Mouse (Mus musculus): Measurements from ENCODE around the gene Neurod2. TPM values are rescaled to one million over a fixed set of nuclear protein-coding genes. Genes with fewer than 3 reads are reported as not detected.

Neurod2 gene
- polyA plus RNA-seq, 1 experiment = not detected

DNA sequence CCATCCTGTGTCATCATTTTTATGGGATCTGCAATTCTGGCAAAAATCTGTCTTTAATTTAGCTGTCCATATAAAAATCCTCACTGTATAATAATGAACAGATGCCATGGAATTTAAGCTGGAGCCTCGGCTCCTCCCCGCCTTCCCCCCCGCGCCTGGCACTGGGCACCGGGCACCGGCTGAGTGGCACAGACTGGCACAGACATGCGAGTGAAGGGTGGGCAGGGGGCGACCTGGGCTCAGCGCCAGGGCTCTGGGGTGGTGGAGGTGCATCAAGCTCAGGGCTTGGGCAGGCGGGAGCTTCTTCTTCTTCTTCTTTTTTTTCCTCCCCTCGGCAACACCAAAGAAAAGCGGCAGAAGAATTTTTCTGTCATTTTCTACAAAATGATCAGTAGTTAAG, 9.1 kb downstream of the Neurod2 start:
- TF ChIP-seq CTCF (IDR thresholded peaks at IDR 0.05; ENCODE audit: borderline replicate concordance, insufficient read depth, low read length) = no peak
- TF ChIP-seq POLR2A (IDR thresholded peaks at IDR 0.05; ENCODE audit: low read depth, low read length) = no peak
- H3K4me3 ChIP-seq (ENCODE audit: insufficient read depth, low read length) = no peak overlapping the region
- H3K4me1 ChIP-seq (ENCODE audit: control insufficient read depth, insufficient read depth, low read length) = no peaks in the 10 kb centered on the region
- H3K27ac ChIP-seq (ENCODE audit: insufficient read depth, low read length) = no peak overlapping the region

DNA sequence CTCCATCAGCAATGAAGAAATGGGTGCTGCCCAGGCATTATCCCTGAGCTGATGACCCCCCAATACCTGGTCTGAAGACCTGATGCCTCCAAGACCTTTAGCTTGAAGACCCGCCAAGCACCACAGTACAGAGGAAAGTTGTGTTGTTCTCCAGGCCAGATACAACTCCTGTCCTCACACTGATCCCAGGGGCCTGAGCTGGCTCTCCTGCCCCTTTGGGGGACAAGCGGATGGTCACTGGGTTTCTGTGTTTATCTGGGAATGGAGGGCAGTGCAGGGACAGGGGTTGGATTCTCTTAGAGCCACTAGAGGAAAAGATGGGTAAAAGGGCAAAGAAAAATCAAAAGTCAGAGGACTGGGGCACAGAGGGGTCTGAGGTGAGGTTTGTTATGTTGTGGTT, 9.5 kb downstream of the Neurod2 start:
- Histone ChIP-seq H3K4me1 (ENCODE audit: control insufficient read depth, insufficient read depth, low read length) (no peaks in the 10 kb centered on the region), H3K27ac (ENCODE audit: insufficient read depth, low read length) (no peak overlapping the region), H3K4me3 (ENCODE audit: insufficient read depth, low read length) (no peak overlapping the region)
- TF ChIP-seq POLR2A (IDR thresholded peaks at IDR 0.05; ENCODE audit: low read depth, low read length) (no peak), CTCF (IDR thresholded peaks at IDR 0.05; ENCODE audit: borderline replicate concordance, insufficient read depth, low read length) (no peak)

DNA sequence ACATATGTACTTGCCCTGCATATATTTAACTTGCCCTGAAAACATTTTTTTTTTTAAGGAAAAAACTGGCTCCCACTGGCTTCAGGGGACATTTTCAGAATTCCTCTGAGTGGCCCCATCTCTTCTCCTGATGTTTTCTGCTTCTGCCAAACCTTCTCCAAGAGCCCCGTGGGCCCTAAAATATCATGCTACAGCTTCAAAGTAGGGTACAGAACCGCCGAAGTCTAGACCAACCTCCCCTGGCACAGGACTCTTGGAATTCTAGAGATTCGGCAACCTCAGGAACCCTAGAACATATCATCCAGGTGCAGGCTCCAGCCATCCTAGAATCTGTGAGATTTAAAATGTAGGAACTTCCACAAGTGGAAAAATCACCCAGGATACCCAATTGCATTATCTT, 9.9 kb downstream of the Neurod2 start:
- no peak overlapping the region for H3K27ac ChIP-seq (ENCODE audit: insufficient read depth, low read length)
- H3K4me1 ChIP-seq (ENCODE audit: control insufficient read depth, insufficient read depth, low read length) = no peaks in the 10 kb centered on the region
- H3K4me3 ChIP-seq (ENCODE audit: insufficient read depth, low read length) = no peak overlapping the region
- TF ChIP-seq CTCF (IDR thresholded peaks at IDR 0.05; ENCODE audit: borderline replicate concordance, insufficient read depth, low read length) (no peak), POLR2A (IDR thresholded peaks at IDR 0.05; ENCODE audit: low read depth, low read length) (no peak)

DNA sequence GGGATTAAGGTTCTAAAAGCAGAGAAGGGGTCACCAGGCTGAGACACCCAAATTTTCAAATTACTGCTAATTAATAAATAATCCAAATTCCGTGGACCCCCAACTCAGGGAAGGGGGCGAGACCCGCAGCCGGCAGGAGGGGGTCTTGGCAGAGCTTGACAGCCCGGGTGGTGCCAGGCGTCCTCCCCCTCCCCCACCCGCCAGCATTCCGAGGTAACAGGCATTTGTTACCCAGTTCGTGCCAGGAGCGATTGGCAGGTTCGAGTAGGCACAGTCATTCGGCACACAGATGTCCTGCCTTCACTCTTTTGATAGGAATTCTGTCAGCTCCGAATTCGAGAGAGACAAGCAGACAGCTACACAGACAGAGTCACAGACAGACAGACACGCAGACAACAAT, 10.3 kb downstream of the Neurod2 start:
- TF ChIP-seq POLR2A (IDR thresholded peaks at IDR 0.05; ENCODE audit: low read depth, low read length) = no peak
- TF ChIP-seq CTCF (IDR thresholded peaks at IDR 0.05; ENCODE audit: borderline replicate concordance, insufficient read depth, low read length) = no peak
- Histone ChIP-seq H3K4me3 (ENCODE audit: insufficient read depth, low read length) (no peak overlapping the region), H3K27ac (ENCODE audit: insufficient read depth, low read length) (no peak overlapping the region), H3K4me1 (ENCODE audit: control insufficient read depth, insufficient read depth, low read length) (no peaks in the 10 kb centered on the region)

DNA sequence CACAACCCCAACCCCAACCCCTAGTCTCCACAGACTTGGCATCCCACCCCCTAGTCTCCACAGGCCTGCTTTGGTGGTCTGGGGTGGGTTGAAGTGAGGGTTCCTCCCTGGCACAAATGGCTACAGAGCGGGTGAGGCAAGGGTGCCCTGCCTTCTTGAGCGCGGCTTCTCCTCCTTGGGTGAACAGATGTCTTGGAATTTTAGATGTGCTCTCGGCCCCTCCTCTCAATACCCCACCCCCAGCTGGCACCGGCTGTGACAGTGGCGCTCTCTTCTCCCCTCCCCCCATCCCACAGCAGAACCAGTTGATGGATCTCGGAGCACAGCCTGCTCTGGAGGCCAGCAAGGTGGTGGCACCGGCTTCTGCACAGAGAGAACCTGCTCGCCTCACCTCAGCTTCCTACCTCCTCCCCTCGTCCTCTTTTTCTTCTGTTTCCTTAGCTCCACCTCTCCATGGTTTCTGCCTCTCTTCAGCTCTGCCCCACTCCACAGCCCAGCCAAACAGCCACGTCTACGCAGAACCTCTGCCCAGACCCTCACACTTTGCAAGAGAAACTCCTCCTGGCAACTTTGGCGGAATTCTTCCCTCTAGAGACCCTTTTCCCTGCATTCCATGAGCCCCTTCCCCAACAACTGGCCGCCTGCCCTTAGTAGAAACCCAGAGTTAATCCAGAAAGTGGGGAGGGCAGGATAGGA, 10.9 kb downstream of the Neurod2 start:
- H3K27ac ChIP-seq (ENCODE audit: insufficient read depth, low read length) = no peak overlapping the region
- no peaks in the 10 kb centered on the region for H3K4me1 ChIP-seq (ENCODE audit: control insufficient read depth, insufficient read depth, low read length)
- TF ChIP-seq POLR2A (IDR thresholded peaks at IDR 0.05; ENCODE audit: low read depth, low read length) (no peak), CTCF (IDR thresholded peaks at IDR 0.05; ENCODE audit: borderline replicate concordance, insufficient read depth, low read length) (no peak)
- no peak overlapping the region for H3K4me3 ChIP-seq (ENCODE audit: insufficient read depth, low read length)

DNA sequence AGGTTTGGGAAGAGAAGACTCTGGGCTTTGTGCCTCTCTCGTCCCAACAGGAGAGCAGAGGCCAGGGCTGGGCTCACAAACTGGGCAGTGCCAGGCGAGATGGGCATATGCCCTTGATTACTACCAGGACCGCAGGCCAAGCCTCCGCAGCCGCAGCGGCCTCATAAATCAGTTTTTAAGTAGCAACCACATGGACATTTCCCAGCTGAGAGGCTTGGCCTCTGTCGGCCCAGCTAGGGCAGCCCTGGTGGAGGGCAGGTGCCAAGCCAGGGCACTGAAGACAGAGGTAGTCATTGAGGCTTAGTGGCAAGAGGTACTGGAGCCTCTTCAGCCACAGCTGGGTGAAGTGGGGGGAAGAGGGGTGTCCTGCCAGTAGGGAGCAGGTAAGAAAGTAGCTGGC, 12.0 kb downstream of the Neurod2 start:
- H3K27ac ChIP-seq (ENCODE audit: insufficient read depth, low read length) = no peak overlapping the region
- TF ChIP-seq POLR2A (IDR thresholded peaks at IDR 0.05; ENCODE audit: low read depth, low read length) = no peak
- no peak for TF ChIP-seq CTCF (IDR thresholded peaks at IDR 0.05; ENCODE audit: borderline replicate concordance, insufficient read depth, low read length)
- no peak overlapping the region for H3K4me3 ChIP-seq (ENCODE audit: insufficient read depth, low read length)
- no peaks in the 10 kb centered on the region for H3K4me1 ChIP-seq (ENCODE audit: control insufficient read depth, insufficient read depth, low read length)

DNA sequence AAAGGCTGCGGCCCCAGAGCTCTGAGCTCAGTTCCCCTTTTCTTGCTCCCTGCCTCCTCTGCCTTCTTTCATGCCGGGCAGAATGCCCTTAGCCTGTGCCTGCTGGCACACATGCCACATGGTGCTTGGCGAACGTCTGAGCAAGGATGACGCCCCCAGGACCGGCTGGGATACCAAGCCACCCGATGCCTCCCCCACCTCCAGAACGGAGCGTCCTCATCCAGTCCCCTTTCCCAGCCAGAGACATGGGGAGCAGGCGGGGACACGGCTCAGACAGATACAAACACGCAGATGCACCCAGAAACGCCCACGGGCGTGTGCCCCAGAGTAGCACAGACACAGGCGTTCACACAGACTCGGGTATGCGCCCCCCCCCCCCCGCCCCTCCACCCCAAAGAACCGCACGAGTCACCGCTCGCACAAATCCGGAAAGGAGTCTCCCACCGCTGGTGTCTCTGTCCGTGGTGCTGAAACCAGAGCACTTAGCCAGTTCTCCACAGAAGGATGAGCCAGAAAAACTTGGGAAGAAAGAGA, 15.6 kb downstream of the Neurod2 start:
- Histone ChIP-seq H3K4me3 (ENCODE audit: insufficient read depth, low read length) (no peak overlapping the region), H3K27ac (ENCODE audit: insufficient read depth, low read length) (no peak overlapping the region), H3K4me1 (ENCODE audit: control insufficient read depth, insufficient read depth, low read length) (no peaks in the 10 kb centered on the region)
- TF ChIP-seq CTCF (IDR thresholded peaks at IDR 0.05; ENCODE audit: borderline replicate concordance, insufficient read depth, low read length) = no peak
- no peak for TF ChIP-seq POLR2A (IDR thresholded peaks at IDR 0.05; ENCODE audit: low read depth, low read length)

DNA sequence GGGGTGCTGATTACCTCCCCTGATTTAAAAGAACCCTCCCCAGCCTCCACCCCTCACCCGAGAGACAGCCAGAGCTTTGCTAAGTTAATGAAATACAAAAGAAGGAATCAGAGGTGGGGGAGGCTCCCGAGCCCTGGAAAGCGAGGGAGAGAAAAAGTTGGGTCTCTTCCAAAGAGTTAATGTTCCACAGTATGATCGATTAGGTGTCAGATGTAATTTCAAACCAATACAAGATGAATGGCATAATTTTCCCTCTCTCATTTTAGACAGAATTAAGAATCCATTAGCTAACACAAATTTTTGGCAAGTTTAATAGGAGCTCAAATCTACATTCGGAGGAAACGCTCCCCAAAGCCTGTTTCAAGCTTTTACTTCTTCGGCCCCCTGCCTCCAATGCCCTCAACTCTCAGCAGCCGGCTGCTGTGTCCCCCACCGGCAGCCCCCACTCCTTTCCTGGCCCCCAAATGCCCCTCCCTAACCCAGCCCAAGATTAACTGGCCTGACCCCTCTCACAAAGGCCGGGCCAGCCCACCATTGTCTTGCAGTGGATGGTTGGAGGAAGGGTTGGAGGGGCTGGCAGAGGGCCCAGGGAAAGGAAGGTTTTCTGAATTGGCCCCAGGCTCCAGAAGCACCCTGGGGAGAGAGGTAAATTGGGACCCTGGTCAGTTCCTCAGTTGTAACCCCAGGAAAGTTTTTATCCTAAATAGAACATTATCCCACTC, 30.8 kb downstream of the Neurod2 start:
- Histone ChIP-seq H3K27ac (ENCODE audit: insufficient read depth, low read length) (no peak overlapping the region), H3K4me3 (ENCODE audit: insufficient read depth, low read length) (no peak overlapping the region), H3K4me1 (ENCODE audit: control insufficient read depth, insufficient read depth, low read length) (no peaks in the 10 kb centered on the region; the same call in 1 of the 2 replicates)
- TF ChIP-seq POLR2A (IDR thresholded peaks at IDR 0.05; ENCODE audit: low read depth, low read length) = no peak
- TF ChIP-seq CTCF (IDR thresholded peaks at IDR 0.05; ENCODE audit: borderline replicate concordance, insufficient read depth, low read length) = no peak

DNA sequence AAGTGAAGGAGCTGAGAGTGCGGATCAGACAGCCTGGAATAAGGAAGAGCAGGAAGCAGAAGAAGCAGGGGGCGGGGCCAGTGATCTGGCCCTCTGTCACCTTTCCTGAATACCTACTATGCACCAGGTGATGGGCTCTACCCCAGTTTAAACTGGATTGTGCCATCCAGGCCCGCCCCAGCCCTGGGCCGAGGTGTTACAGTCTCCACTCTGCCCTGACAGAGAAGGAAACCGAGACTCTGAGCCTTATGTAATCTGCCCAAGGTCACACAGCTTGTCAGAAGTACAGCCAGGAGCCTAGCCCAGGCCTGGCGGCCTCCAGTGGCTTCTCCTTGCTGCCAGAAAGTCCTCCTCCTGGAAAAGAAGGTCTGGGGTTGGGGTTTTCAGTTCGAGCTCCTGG, 31.7 kb downstream of the Neurod2 start:
- Histone ChIP-seq H3K27ac (ENCODE audit: insufficient read depth, low read length) (no peak overlapping the region), H3K4me1 (ENCODE audit: control insufficient read depth, insufficient read depth, low read length) (no peaks in the 10 kb centered on the region; the same call in 1 of the 2 replicates), H3K4me3 (ENCODE audit: insufficient read depth, low read length) (no peak overlapping the region)
- TF ChIP-seq CTCF (IDR thresholded peaks at IDR 0.05; ENCODE audit: borderline replicate concordance, insufficient read depth, low read length) (no peak), POLR2A (IDR thresholded peaks at IDR 0.05; ENCODE audit: low read depth, low read length) (no peak)

DNA sequence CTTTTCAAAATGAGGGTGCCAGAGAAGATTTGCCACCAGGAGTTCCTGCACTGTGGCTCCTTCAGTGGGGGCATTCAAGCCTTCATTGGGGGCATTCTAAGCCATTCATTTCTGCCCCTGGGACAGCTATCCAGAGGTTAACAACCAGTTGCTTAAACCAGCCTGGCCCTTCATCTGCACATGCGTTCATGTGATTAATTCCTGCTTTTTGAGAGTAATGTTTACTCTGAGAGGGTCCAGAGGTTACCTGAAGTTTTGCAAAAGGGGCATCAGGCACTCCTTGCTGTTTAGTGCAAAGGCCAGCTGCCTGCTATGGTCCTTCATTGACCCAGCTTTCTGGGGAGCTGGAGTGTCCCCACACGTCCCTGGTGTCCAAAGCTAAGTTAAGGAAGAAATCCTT, 32.5 kb downstream of the Neurod2 start:
- TF ChIP-seq CTCF (IDR thresholded peaks at IDR 0.05; ENCODE audit: borderline replicate concordance, insufficient read depth, low read length) = no peak
- TF ChIP-seq POLR2A (IDR thresholded peaks at IDR 0.05; ENCODE audit: low read depth, low read length) = no peak
- H3K4me1 ChIP-seq (ENCODE audit: control insufficient read depth, insufficient read depth, low read length) = no peaks in the 10 kb centered on the region; the same call in 1 of the 2 replicates
- H3K4me3 ChIP-seq (ENCODE audit: insufficient read depth, low read length) = no peak overlapping the region
- no peak overlapping the region for H3K27ac ChIP-seq (ENCODE audit: insufficient read depth, low read length)

All from embryonic fibroblast, embryonic 13.5 days (primary cell).